Mouse (Mus musculus) neutrophil, adult 5-6 weeks (primary cell): ENCODE data around the gene Olfr19. TPM values are rescaled to one million over a fixed set of nuclear protein-coding genes. Genes with fewer than 3 reads are reported as not detected.
"Not testable (repeated sequence)": the region's sequence is repeated elsewhere in the genome, so short reads cannot be mapped to it uniquely, and the experiment has no call there.

Source experiments
- ATAC-seq: fragments of 151-379, 151-347 bp; 2 replicates; pipeline ENCODE4 v1.8.0; 2017; ENCODE audit warnings: mild to moderate bottlenecking, moderate TSS enrichment; ENCODE audit not compliant: insufficient number of reproducible peaks, poor library complexity, low FRiP score, severe bottlenecking; ENCODE audit errors: extremely low read depth
- total RNA-seq: library from RNA; stranded (forward); fragments of 200-1000 nt; gene quantifications from 2 replicates; pipeline ENCODE4 v1.2.3, GENCODE M21; 2017

Gene Olfr19
- total RNA-seq: not detected in 2 replicates

DNA sequence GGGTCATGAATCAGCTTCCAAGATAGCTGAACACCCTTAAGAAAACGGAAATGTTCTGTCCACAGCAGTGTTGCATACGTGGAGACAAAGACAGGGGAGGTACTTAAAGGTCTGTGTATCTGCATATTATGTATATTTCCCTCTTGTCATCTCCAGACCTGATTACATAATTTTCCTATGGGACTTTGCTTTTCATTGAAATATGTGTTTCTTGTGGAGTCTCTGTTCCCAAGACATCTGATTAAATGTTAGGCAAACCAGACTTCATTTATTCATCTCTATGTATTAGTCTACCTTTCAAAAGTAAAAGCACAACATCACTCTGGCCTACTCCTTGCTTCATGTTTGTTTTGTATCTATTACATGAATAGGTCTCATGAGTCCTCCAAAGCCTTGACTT lies at the start of gene Olfr19:
TSS of gene Olfr19 (minus strand) at position 101 of the 400 bp plus-strand sequence.
- no peak for ATAC-seq

DNA sequence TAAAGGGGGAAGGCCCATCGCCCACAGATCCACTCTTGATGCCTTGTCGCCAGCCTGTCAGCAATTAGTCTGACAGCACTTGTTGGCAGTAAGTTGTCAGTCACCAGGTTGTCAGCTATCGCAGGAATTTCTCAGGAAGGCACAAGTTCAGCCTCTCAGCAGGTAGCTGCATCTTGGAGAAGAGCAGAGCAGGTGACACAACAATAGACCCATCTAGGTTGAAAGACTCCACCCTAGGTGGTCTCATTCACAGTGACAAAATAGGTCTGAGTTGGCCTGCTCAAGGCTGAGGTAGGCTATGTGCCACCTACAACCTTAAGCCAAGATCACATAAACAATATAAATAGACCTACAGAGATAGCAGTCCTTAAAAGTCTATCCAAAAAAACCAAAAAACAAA lies 8.8 kb upstream of the Olfr19 start:
- ATAC-seq: no peak

GRCm38 (mm10) chr16:16684053-16684452 lies 7.8 kb upstream of the Olfr19 start:
- no peak for ATAC-seq

- no peak for ATAC-seq
These were observed 11.2 kb downstream of the Olfr19 start for GRCm38 (mm10) chr16:16664994-16665393.

DNA sequence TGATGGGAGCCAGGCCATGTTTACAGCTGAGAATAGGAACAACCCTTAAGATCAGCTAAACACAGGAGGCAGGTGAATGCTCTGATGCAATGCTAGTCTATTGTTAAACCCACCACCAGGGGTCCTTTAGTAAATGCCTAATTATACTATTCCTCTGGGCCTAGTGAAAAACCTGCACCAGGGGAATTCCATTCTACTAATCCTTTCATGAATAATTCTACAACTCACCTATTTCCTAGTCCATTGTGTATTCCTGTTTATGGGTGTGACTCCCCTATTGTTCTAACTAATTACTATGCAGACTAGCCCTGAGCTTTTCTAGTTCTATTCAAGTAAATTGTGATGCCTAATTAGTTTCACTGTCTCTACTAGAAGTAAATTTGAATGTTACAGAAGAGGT lies 11.7 kb downstream of the Olfr19 start:
- not testable (repeated sequence) for ATAC-seq

DNA sequence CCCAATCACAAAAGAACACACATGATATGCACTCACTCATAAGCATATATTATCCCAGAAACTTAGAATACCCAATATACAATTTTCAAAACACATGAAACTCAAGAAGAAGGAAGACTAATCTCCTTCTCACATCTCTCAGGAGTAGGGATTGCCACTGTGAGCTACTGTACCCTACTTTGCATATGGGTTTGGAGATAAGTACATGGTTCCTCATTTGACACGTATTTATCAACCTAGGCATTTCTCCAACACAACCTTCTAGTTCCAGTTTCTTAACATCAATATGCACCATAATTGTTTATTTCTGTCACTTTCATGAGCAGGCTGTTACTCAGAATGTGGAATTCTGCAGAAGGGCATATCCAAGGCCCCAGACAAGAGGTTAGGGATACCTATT lies 31.1 kb downstream of the Olfr19 start:
- no peak for ATAC-seq

GRCm38 (mm10) chr16:16633730-16634129 lies 42.5 kb downstream of the Olfr19 start:
- no peak for ATAC-seq

Other genes with a start within 250 kb of the Olfr19 start
- 60.9 and 72.7 TPM in 2 replicates for gene Fgd4, start 75.9 kb downstream of the Olfr19 start, total RNA-seq
- 1.6 and 2.1 TPM in 2 replicates for gene Spag6l, start 153.1 kb upstream of the Olfr19 start, total RNA-seq
- gene Igll1, start 187.6 kb upstream of the Olfr19 start, total RNA-seq: 0.23 TPM in 1 of 2 replicates, not detected in the other
- 92.3 and 107 TPM in 2 replicates for gene Top3b, start 194.3 kb upstream of the Olfr19 start, total RNA-seq
- not detected in 2 replicates for gene Vpreb1, start 194.4 kb upstream of the Olfr19 start, total RNA-seq
- 9.3 and 12.5 TPM in 2 replicates for gene Ppm1f, start 220.1 kb upstream of the Olfr19 start, total RNA-seq